Mouse (Mus musculus) layer of hippocampus, postnatal 14 days (tissue): ENCODE measurements around the gene Gm21725. TPM values are rescaled to one million over a fixed set of nuclear protein-coding genes. Genes with fewer than 3 reads are reported as not detected.
"Not testable (repeated sequence)": the region's sequence is repeated elsewhere in the genome, so short reads cannot be mapped to it uniquely, and the experiment has no call there.

Experiments used
- DNase-seq, 2 experiments: peaks; one replicate each; pipeline ENCODE4 v3.0.0; 2021 to 2022; ENCODE audit warnings: low spot score in 2 of 2, mixed read lengths in 1 of 2
- long read RNA-seq, 2 experiments: library from polyadenylated mRNA; stranded (forward); transcript quantifications; one replicate each; pipeline ENCODE4 v2.0.0; 2021
- total RNA-seq, 2 experiments: library from RNA; stranded (reverse); gene quantifications; 2 replicates each; pipeline ENCODE4 v1.2.3; 2021

The Gm21725 gene
- total RNA-seq, result not detected
- long read RNA-seq, experiment 1, result 0 reads
- long read RNA-seq, experiment 2, result 0 reads

DNA sequence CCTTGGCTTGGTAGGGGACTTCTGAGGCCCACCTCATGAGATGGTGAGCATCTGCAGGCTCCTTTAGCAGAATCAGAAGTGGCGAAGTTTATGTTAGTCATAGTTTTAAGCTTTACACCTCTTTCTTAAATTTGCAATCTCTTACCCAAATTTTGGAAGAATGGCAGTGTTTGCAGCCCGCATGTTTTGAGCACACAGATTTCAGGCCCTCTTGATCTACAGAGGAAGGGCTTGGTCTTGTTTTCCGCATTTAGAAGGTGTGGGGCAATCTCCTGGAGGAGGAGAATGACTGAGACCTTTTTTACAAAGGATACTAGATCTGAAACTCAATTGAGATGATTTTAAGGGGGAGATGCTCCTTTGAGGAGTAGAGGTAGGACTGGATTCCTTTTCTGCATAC, at the start of gene Gm21725:
Gene Gm21725 (minus strand): TSS at position 101 of the 400 bp plus-strand sequence.
- DNase-seq, result not testable (repeated sequence)

Other genes starting within 250 kb of the Gm21725 start
- gene Gm21891, start 215.6 kb downstream of the Gm21725 start, total RNA-seq, result not detected
- gene Gm21425, start 187.1 kb downstream of the Gm21725 start, total RNA-seq, result not detected
- not detected for gene Gm21828, start 125.1 kb downstream of the Gm21725 start, total RNA-seq
- not detected for gene Gm21440, start 96.7 kb downstream of the Gm21725 start, total RNA-seq
- not detected for gene Gm21454, start 96.6 kb downstream of the Gm21725 start, total RNA-seq
- not detected for gene Gm21866, start 116.5 kb upstream of the Gm21725 start, total RNA-seq
- not detected for gene Gm20773, start 145.0 kb upstream of the Gm21725 start, total RNA-seq